ENCODE assay signal across 14 mouse cellular contexts in genomic region chr9:85409974-85410506, GRCm38 (mm10).
DNase-seq lines count a peak whose midpoint lies in the region; ATAC-seq and TF ChIP-seq lines count a peak whose summit lies in the region.
"Had no signal": no experiment of that assay in that cellular context is flagged by ENCODE, and none has a peak within 500 bp of the region (broad histone marks: within the 10 kb centered on the region; RNA-seq: fewer than 3 reads in every experiment).

No protein-coding gene starts in this region.

- no peak overlapping the region for H3K4me3 ChIP-seq in heart, embryonic 15.5 days
- no peak overlapping the region for H3K4me3 ChIP-seq in liver, postnatal 0 days (ENCODE audit: low read depth, low read length)
- H3K4me3 ChIP-seq in liver, embryonic 11.5 days (ENCODE audit: low read depth, low read length) = no peak overlapping the region
- H3K4me3 ChIP-seq in intestine, postnatal 0 days (ENCODE audit: low read depth, low read length) = peak overlapping the region; percentile 11; the same call in 1 of the 2 replicates
- H3K4me3 ChIP-seq in layer of hippocampus, adult 2 months = no peak overlapping the region
- H3K4me3 ChIP-seq: forebrain, embryonic 13.5 days; hindbrain, embryonic 15.5 days; limb, embryonic 13.5 days; liver, embryonic 13.5 days had no signal

- H3K4me1 ChIP-seq in heart, embryonic 15.5 days (replicated peaks) = peaks cover 25% of the 10 kb centered on the region
- H3K4me1 ChIP-seq in liver, postnatal 0 days (ENCODE audit: insufficient read depth) = no peaks in the 10 kb centered on the region; the same call in 1 of the 2 replicates
- peaks cover 7% of the 10 kb centered on the region for H3K4me1 ChIP-seq in liver, embryonic 11.5 days (replicated peaks; ENCODE audit: control insufficient read depth, insufficient read depth, low read length)
- peaks cover 8% of the 10 kb centered on the region; the same call in 1 of the 2 replicates for H3K4me1 ChIP-seq in intestine, postnatal 0 days (replicated peaks; ENCODE audit: control insufficient read depth, insufficient read depth, low read length)

- DNase-seq in heart, postnatal 10 days = no peak
- DNase-seq in liver, postnatal 0 days = no peak
- no peak for DNase-seq in liver, embryonic 11.5 days (ENCODE audit: low spot score)
- DNase-seq in testis, postnatal 14 days (ENCODE audit: low spot score) = peak; percentile 30
- no peak for DNase-seq in layer of hippocampus, adult 2 months (ENCODE audit: low spot score in 2 of 2)
- no peak for DNase-seq in layer of hippocampus, adult 8-10 months (ENCODE audit: low spot score in 2 of 2)
- DNase-seq: gastrocnemius, postnatal 36 days; liver, embryonic 13.5 days had no signal

- TF ChIP-seq CTCF in liver, postnatal 0 days (IDR thresholded peaks at IDR 0.05; ENCODE audit: low read depth) = no peak
- TF ChIP-seq CTCF in intestine, postnatal 0 days (IDR thresholded peaks at IDR 0.05; ENCODE audit: low read depth) = no peak
- TF ChIP-seq CTCF in layer of hippocampus, adult 2 months (conservative IDR thresholded peaks at IDR 0.05) = no peak

- H3K9ac ChIP-seq in heart, embryonic 15.5 days = no peak overlapping the region
- H3K9ac ChIP-seq in liver, postnatal 0 days (replicated peaks) = no peak overlapping the region
- no peak overlapping the region for H3K9ac ChIP-seq in liver, embryonic 11.5 days (ENCODE audit: low read depth, low read length)
- H3K9ac ChIP-seq in intestine, postnatal 0 days (ENCODE audit: low read depth, low read length) = no peak overlapping the region
- H3K9ac ChIP-seq: forebrain, embryonic 13.5 days; hindbrain, embryonic 15.5 days; limb, embryonic 13.5 days; liver, embryonic 13.5 days; lung, embryonic 14.5 days had no signal

- ATAC-seq in heart, embryonic 15.5 days (replicated peaks; ENCODE audit: insufficient number of reproducible peaks, insufficient read depth, low FRiP score, low read depth) = no peak
- ATAC-seq in liver, postnatal 0 days = peak; percentile 50
- no peak for ATAC-seq in liver, embryonic 11.5 days (replicated peaks; ENCODE audit: low FRiP score)
- peak; percentile 77 for ATAC-seq in intestine, postnatal 0 days

- no peaks in the 10 kb centered on the region for H3K27me3 ChIP-seq in heart, embryonic 15.5 days
- H3K27me3 ChIP-seq in liver, postnatal 0 days (ENCODE audit: insufficient read depth, low read length) = no peaks in the 10 kb centered on the region
- H3K27me3 ChIP-seq in liver, embryonic 11.5 days (replicated peaks; ENCODE audit: control insufficient read depth, insufficient read depth, low read length) = no peaks in the 10 kb centered on the region
- H3K27me3 ChIP-seq in intestine, postnatal 0 days (replicated peaks; ENCODE audit: control insufficient read depth, insufficient read depth, low read length) = no peaks in the 10 kb centered on the region
- H3K27me3 ChIP-seq: forebrain, embryonic 13.5 days; hindbrain, embryonic 15.5 days; liver, embryonic 13.5 days had no signal

- H3K9me3 ChIP-seq in heart, embryonic 15.5 days (replicated peaks) = no peaks in the 10 kb centered on the region
- no peaks in the 10 kb centered on the region for H3K9me3 ChIP-seq in liver, postnatal 0 days (ENCODE audit: low read length)
- no peaks in the 10 kb centered on the region for H3K9me3 ChIP-seq in liver, embryonic 11.5 days (ENCODE audit: control insufficient read depth, low read length)
- H3K9me3 ChIP-seq in intestine, postnatal 0 days (ENCODE audit: control insufficient read depth) = no peaks in the 10 kb centered on the region
- H3K9me3 ChIP-seq: forebrain, embryonic 13.5 days; hindbrain, embryonic 15.5 days; limb, embryonic 13.5 days; liver, embryonic 13.5 days had no signal

- H3K27ac ChIP-seq in heart, embryonic 15.5 days = peak overlapping the region; percentile 60
- H3K27ac ChIP-seq in liver, postnatal 0 days (ENCODE audit: low read depth) = no peak overlapping the region
- H3K27ac ChIP-seq in liver, embryonic 11.5 days (ENCODE audit: low read depth, low read length) = no peak overlapping the region
- H3K27ac ChIP-seq in intestine, postnatal 0 days (ENCODE audit: low read depth, low read length) = peak overlapping the region; percentile 83
- no peak overlapping the region for H3K27ac ChIP-seq in layer of hippocampus, adult 2 months
- H3K27ac ChIP-seq: forebrain, embryonic 13.5 days; hindbrain, embryonic 15.5 days; limb, embryonic 13.5 days; liver, embryonic 13.5 days had no signal

- intact Hi-C loops in heart, postnatal 10 days (cut with DNase I) = no loop called here

- H3K36me3 ChIP-seq in heart, embryonic 15.5 days = no peaks in the 10 kb centered on the region
- H3K36me3 ChIP-seq in liver, postnatal 0 days (replicated peaks; ENCODE audit: insufficient read depth, low read length) = no peaks in the 10 kb centered on the region
- H3K36me3 ChIP-seq in liver, embryonic 11.5 days (ENCODE audit: control insufficient read depth, insufficient read depth, low read length) = no peaks in the 10 kb centered on the region
- H3K36me3 ChIP-seq in intestine, postnatal 0 days (ENCODE audit: control insufficient read depth, insufficient read depth) = no peaks in the 10 kb centered on the region
- H3K36me3 ChIP-seq: hindbrain, embryonic 15.5 days; limb, embryonic 13.5 days; liver, embryonic 13.5 days had no signal

- peak overlapping the region; percentile 10 for H3K4me2 ChIP-seq in heart, embryonic 15.5 days
- H3K4me2 ChIP-seq in liver, postnatal 0 days (ENCODE audit: low read depth, low read length) = no peak overlapping the region
- H3K4me2 ChIP-seq in liver, embryonic 11.5 days = no peak overlapping the region
- peak overlapping the region; percentile 48 for H3K4me2 ChIP-seq in intestine, postnatal 0 days (replicated peaks; ENCODE audit: low read depth)
- H3K4me2 ChIP-seq: forebrain, embryonic 13.5 days; hindbrain, embryonic 15.5 days; limb, embryonic 13.5 days; liver, embryonic 13.5 days had no signal

- peak; percentile 93 for TF ChIP-seq EP300 in liver, postnatal 0 days (IDR thresholded peaks at IDR 0.05; ENCODE audit: low read depth)

- 36% methylated on average over 4 of the region's 4 CpGs for WGBS in heart, embryonic 15.5 days
- WGBS in liver, postnatal 0 days (ENCODE audit: insufficient replicate concordance) = 38% methylated on average over 4 of the region's 4 CpGs
- 56% methylated on average over 4 of the region's 4 CpGs for WGBS in liver, embryonic 11.5 days
- WGBS in intestine, postnatal 0 days = 28% methylated on average over 4 of the region's 4 CpGs

Comparison
In these comparisons a context has a peak if more than half of its experiments do, and no peak if none do; other contexts are left out.
1. ATAC-seq: peak in liver, postnatal 0 days (single experiment) and intestine, postnatal 0 days (single experiment); none in heart, embryonic 15.5 days (single experiment) and liver, embryonic 11.5 days (single experiment).
2. H3K27ac ChIP-seq: peak in heart, embryonic 15.5 days (single experiment) and intestine, postnatal 0 days (single experiment); none in liver, postnatal 0 days (single experiment), liver, embryonic 11.5 days (single experiment) and layer of hippocampus, adult 2 months (single experiment).
3. H3K4me2 ChIP-seq: peak in heart, embryonic 15.5 days (single experiment) and intestine, postnatal 0 days (single experiment); none in liver, postnatal 0 days (single experiment) and liver, embryonic 11.5 days (single experiment).